Mouse (Mus musculus) gastrocnemius, postnatal 10 days (tissue): ENCODE data around the gene Btbd35f16. TPM values are rescaled to one million over a fixed set of nuclear protein-coding genes. Genes with fewer than 3 reads are reported as not detected.
"Not testable (repeated sequence)": the region's sequence is repeated elsewhere in the genome, so short reads cannot be mapped to it uniquely, and the experiment has no call there.

Source experiments
- DNase-seq: peaks from one replicate; pipeline ENCODE4 v3.0.0; 2021; ENCODE audit warnings: mixed read lengths
- long read RNA-seq, 2 experiments: library from polyadenylated mRNA; stranded (forward); transcript quantifications; one replicate each; pipeline ENCODE4 v2.0.0; 2021
- total RNA-seq, 2 experiments: library from RNA; stranded (reverse); gene quantifications; 2 replicates each; pipeline ENCODE4 v1.2.3; 2021

Btbd35f16 gene
- not detected for total RNA-seq
- long read RNA-seq, experiment 1: 0 reads
- long read RNA-seq, experiment 2: 0 reads

GRCm38 (mm10) chrX:3956902-3957301, at the start of gene Btbd35f16:
Btbd35f16 (minus strand) TSS chrX:3957002.
- not testable (repeated sequence) for DNase-seq

Other genes with a start within 250 kb of the Btbd35f16 start
- gene Btbd35f10, start 204.1 kb downstream of the Btbd35f16 start, total RNA-seq: not detected
- gene Btbd35f3, start 80.7 kb upstream of the Btbd35f16 start, total RNA-seq: not detected
- not detected for gene Btbd35f28, start 239.6 kb upstream of the Btbd35f16 start, total RNA-seq